Mouse (Mus musculus) thymus, adult 2 months (tissue): ENCODE measurements around the gene Dkk3. TPM values are rescaled to one million over a fixed set of nuclear protein-coding genes. Genes with fewer than 3 reads are reported as not detected.
A peak's percentile ranks its signal among the peaks of the same experiment; 100 is the strongest.

ENCODE experiments used
- DNase-seq: peaks from one replicate; pipeline ENCODE4 v3.0.0; 2021
- H3K27ac ChIP-seq: fragments of 200-500 bp; 2 replicates; pipeline ENCODE4 v1.5.1; 2012; ENCODE audit warnings: low read length, control low read depth; ENCODE audit not compliant: control insufficient read depth, insufficient read depth
- H3K27me3 ChIP-seq: fragments of 200-500 bp; 2 replicates; pipeline ENCODE4 v1.6.1; 2012; ENCODE audit warnings: mild to moderate bottlenecking, low read length, moderate library complexity, mixed read lengths; ENCODE audit not compliant: control insufficient read depth, insufficient read depth
- H3K36me3 ChIP-seq: fragments of 200-500 bp; 2 replicates; pipeline ENCODE4 v1.6.1; 2012; ENCODE audit warnings: mild to moderate bottlenecking, low read length, moderate library complexity; ENCODE audit not compliant: control insufficient read depth, insufficient read depth
- H3K4me1 ChIP-seq: fragments of 200-500 bp; replicated peaks from 2 replicates; pipeline ENCODE4 v1.6.1; 2012; ENCODE audit warnings: low read length; ENCODE audit not compliant: control insufficient read depth, insufficient read depth
- H3K4me3 ChIP-seq: fragments of 200-500 bp; 2 replicates; pipeline ENCODE4 v1.5.1; 2012; ENCODE audit warnings: mild to moderate bottlenecking, low read length, control low read depth, moderate library complexity; ENCODE audit not compliant: control insufficient read depth, insufficient read depth
- CTCF ChIP-seq: fragments of 200-500 bp; IDR thresholded peaks from 2 replicates; pipeline ENCODE4 v1.5.1; 2012; ENCODE audit warnings: mild to moderate bottlenecking, control low read depth, low read length, moderate library complexity, borderline replicate concordance; ENCODE audit not compliant: control insufficient read depth, poor library complexity, insufficient read depth; ENCODE audit errors: extremely low read depth
- POLR2A ChIP-seq: fragments of 200-500 bp; IDR thresholded peaks from 2 replicates; pipeline ENCODE4 v1.6.1; 2012; ENCODE audit warnings: mild to moderate bottlenecking, low read length, control low read depth, moderate library complexity; ENCODE audit not compliant: control insufficient read depth, poor library complexity, insufficient read depth; ENCODE audit errors: extremely low read depth
- WGBS: fragments of 180-500 bp; shearing (Covaris S2); methylation state at CpG from one replicate; pipeline ENCODE4 v1.1.7; 2018; 5-methylcytosine and 5-hydroxymethylcytosine counted together
- polyA plus RNA-seq: library from polyadenylated mRNA; depleted of rRNA; stranded (reverse); fragments of >200 nt; gene quantifications from 2 replicates; pipeline ENCODE4 v1.2.3, GENCODE M21; 2012; rRNA removed

Dkk3 gene
- polyA plus RNA-seq, result 1.9 and 5.9 TPM in 2 replicates

GRCm38 (mm10) chr7:112158942-112159341, at the start of gene Dkk3:
Gene Dkk3, minus strand, starts transcription at chr7:112159057.
- WGBS, result 22% methylated on average over 21 of the region's 21 CpGs
- peaks cover 11% of the 10 kb centered on the region for H3K27me3 ChIP-seq
- H3K36me3 ChIP-seq, result no peaks in the 10 kb centered on the region
- no peaks in the 10 kb centered on the region for H3K4me1 ChIP-seq
- no peak for TF ChIP-seq POLR2A
- no peak for TF ChIP-seq CTCF
- no peak within 1 kb of the TSS for H3K4me3 ChIP-seq
- H3K27ac ChIP-seq, result no peak within 1 kb of the TSS
- DNase-seq, result no peak

DNA sequence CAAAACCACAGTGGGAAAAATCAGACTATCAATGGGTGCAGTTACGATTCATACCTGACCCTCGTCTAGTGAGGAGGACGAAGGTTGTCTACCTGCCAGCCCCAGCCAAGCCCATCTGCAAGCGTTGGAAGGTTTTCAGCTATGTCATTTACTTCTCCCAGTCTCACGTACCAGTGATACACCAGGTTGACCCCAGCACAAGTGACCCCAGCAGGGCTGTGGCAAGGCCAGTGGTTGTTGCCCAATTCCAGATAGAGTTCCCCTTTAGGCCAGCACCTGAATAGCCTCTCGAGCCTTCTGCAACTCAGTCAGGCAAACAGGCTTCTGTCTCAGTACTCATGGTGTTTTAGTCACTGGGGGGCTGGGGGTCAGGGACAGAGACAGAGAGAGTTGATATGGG, 48.9 kb upstream of the Dkk3 start:
- DNase-seq, result no peak
- WGBS, result 95% methylated on average over 6 of the region's 6 CpGs
- no peak for TF ChIP-seq CTCF
- TF ChIP-seq POLR2A, result no peak
- H3K27ac ChIP-seq, result peak overlapping the region; percentile 77
- no peaks in the 10 kb centered on the region for H3K36me3 ChIP-seq
- no peak overlapping the region for H3K4me3 ChIP-seq
- peaks cover 54% of the 10 kb centered on the region for H3K4me1 ChIP-seq
- no peaks in the 10 kb centered on the region for H3K27me3 ChIP-seq

DNA sequence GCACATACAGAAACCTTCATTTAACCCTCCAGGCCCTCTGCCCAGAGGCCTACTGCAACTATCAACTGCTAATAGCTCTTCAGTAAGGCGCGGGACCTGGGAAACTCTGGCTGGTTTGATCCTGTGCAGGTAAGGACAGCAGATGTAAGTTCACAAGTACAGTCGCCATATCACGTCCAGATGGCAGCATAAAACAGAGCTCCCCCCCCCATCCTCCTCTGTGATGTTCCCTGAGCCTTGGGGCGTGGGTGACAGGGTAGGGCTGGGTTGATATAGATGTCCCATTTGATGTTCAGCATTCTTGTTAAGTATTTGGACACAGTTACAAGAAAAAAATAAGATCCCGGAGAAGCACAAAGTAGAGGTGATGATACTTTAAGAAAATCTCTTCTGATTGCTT, 46.7 kb upstream of the Dkk3 start:
- no peak for TF ChIP-seq POLR2A
- no peak for TF ChIP-seq CTCF
- peak; percentile 25 for DNase-seq
- no peaks in the 10 kb centered on the region for H3K36me3 ChIP-seq
- no peak overlapping the region for H3K4me3 ChIP-seq
- no peak overlapping the region for H3K27ac ChIP-seq
- whole genome bisulfite sequencing, result 82% methylated on average over 6 of the region's 6 CpGs
- H3K4me1 ChIP-seq, result peaks cover 50% of the 10 kb centered on the region
- H3K27me3 ChIP-seq, result no peaks in the 10 kb centered on the region

DNA sequence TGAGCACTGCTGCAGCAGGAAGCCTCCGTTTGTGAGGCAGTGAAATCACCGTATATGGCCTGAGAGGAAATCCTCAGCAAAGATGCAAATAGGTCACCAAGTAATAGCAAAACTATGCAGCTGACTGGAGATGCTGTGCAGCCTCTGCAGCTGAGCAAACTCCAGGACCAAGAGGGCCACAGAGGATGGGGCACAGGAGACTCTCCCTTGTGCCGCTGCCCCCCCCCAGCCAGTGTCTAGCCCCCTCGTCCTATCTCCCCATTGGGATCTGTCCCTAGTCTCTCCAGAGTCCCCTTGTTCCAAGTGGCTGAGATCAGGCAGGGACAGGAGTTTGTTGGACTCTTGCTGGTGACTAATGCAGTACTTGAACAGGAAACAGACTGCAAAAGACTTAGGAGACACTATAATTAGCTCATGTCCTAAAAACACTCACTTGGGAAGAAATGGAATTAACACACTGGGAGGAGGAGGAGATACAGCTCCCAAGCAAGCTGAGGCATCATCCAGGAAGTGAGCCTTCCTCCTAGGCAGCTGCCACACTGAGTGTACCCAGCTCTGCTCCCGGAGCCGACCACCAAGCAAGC, 45.6 kb upstream of the Dkk3 start:
- no peak for DNase-seq
- TF ChIP-seq POLR2A, result no peak
- no peak for TF ChIP-seq CTCF
- Histone ChIP-seq H3K36me3 (no peaks in the 10 kb centered on the region), H3K27me3 (no peaks in the 10 kb centered on the region), H3K4me3 (no peak overlapping the region), H3K4me1 (peaks cover 42% of the 10 kb centered on the region), H3K27ac (peak overlapping the region; percentile 26; the same call in 1 of the 2 replicates)
- 68% methylated on average over 6 of the region's 6 CpGs for WGBS

- 82% methylated on average over 5 of the region's 5 CpGs for WGBS
- DNase-seq, result no peak
- H3K27me3 ChIP-seq, result no peaks in the 10 kb centered on the region
- TF ChIP-seq POLR2A (no peak), CTCF (no peak)
- peaks cover 37% of the 10 kb centered on the region for H3K4me1 ChIP-seq
- H3K27ac ChIP-seq, result peak overlapping the region; percentile 26; the same call in 1 of the 2 replicates
- H3K36me3 ChIP-seq, result no peaks in the 10 kb centered on the region
- no peak overlapping the region for H3K4me3 ChIP-seq
Measured at GRCm38 (mm10) chr7:112203937-112204336, 45.1 kb upstream of the Dkk3 start.

DNA sequence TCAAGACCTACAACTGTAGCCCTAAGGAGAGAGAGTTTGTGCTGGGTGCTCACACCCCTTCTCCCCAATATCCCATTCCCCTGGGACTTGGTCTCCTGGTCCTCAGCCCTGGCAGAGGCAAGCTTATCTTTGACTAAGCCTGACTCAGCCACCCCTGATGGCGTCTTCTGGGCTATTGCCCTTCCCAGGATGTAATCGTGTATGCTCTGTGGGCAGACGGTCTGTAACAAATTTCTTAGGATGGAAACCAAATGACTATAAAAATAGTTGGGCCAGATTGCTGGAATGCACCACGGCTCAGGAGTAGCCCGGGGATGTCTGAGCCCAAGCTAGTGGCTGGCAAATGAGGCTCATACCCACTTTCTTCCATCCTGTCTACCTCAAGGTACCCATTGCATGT, 44.0 kb upstream of the Dkk3 start:
- WGBS, result 95% methylated on average over 5 of the region's 5 CpGs
- no peak for TF ChIP-seq POLR2A
- TF ChIP-seq CTCF, result no peak
- DNase-seq, result no peak

DNA sequence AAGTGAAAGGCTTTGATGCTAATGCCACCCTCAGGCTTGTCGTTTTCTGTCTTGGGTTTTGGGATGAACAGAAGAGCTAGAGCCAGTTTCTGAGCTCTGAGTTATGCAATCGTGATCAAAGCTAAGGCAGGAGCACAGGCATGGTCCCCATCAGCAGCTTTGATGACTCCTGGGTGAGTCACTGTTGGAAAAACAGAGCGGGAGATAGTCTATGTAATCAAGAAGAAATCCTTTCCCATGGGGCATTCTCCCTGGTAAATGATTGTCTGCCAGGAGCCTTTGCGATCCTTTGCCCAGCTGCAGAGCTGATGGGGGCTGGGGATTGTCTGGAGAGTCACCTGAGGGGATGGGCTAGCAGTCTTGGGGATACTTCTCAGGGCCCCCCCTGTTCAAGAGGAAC, 43.3 kb upstream of the Dkk3 start:
- TF ChIP-seq CTCF, result no peak
- no peak for TF ChIP-seq POLR2A
- H3K4me3 ChIP-seq, result no peak overlapping the region
- no peaks in the 10 kb centered on the region for H3K27me3 ChIP-seq
- H3K4me1 ChIP-seq, result peaks cover 22% of the 10 kb centered on the region
- DNase-seq, result no peak
- no peaks in the 10 kb centered on the region for H3K36me3 ChIP-seq
- whole genome bisulfite sequencing, result 83% methylated on average over 4 of the region's 4 CpGs
- H3K27ac ChIP-seq, result no peak overlapping the region

More for the DNA sequence above, 44.0 kb upstream of the Dkk3 start:
- Histone ChIP-seq H3K36me3 (no peaks in the 10 kb centered on the region), H3K4me3 (no peak overlapping the region), H3K27me3 (no peaks in the 10 kb centered on the region), H3K4me1 (peaks cover 26% of the 10 kb centered on the region), H3K27ac (no peak overlapping the region)
